Mouse (Mus musculus) lung, postnatal 0 days (tissue): ENCODE measurements around the gene Armc5. TPM values are rescaled to one million over a fixed set of nuclear protein-coding genes. Genes with fewer than 3 reads are reported as not detected.

ENCODE experiments used
- ATAC-seq: fragments of 200-750 bp; cut with Nextera tagmentation; 2 replicates; pipeline ENCODE4 v1.8.0; 2017; ENCODE audit warnings: moderate library complexity
- DNase-seq: peaks from one replicate; pipeline ENCODE4 v3.0.0-alpha.2; 2016; ENCODE audit warnings: low spot score
- H3K27ac ChIP-seq: fragments of 300-500 bp; sonication (generic); 2 replicates; pipeline ENCODE4 v1.5.1; 2014; ENCODE audit warnings: antibody characterized with exemption, mild to moderate bottlenecking, low read length, mixed read lengths
- H3K27me3 ChIP-seq: fragments of 300-500 bp; sonication (generic); replicated peaks from 2 replicates; pipeline ENCODE4 v1.6.1; 2014; ENCODE audit warnings: low read length, mixed read lengths; ENCODE audit not compliant: insufficient read depth
- H3K36me3 ChIP-seq: fragments of 300-500 bp; sonication (generic); 2 replicates; pipeline ENCODE4 v1.6.1; 2014; ENCODE audit warnings: low read length, mixed read lengths; ENCODE audit not compliant: insufficient read depth
- H3K4me1 ChIP-seq: fragments of 300-500 bp; sonication (generic); 2 replicates; pipeline ENCODE4 v1.6.1; 2014; ENCODE audit warnings: antibody characterized with exemption, low read depth, low read length, mixed read lengths; ENCODE audit not compliant: insufficient read depth
- H3K4me2 ChIP-seq: fragments of 300-500 bp; sonication (generic); replicated peaks from 2 replicates; pipeline ENCODE4 v1.6.1; 2014; ENCODE audit warnings: low read depth, mild to moderate bottlenecking, low read length, moderate library complexity, mixed read lengths
- H3K4me3 ChIP-seq: fragments of 300-500 bp; sonication (generic); 2 replicates; pipeline ENCODE4 v1.5.1; 2014; ENCODE audit warnings: low read depth, low read length
- H3K9ac ChIP-seq: fragments of 300-500 bp; sonication (generic); replicated peaks from 2 replicates; pipeline ENCODE4 v1.6.1; 2014; ENCODE audit warnings: low read depth, mild to moderate bottlenecking
- H3K9me3 ChIP-seq: fragments of 300-500 bp; sonication (generic); 2 replicates; pipeline ENCODE4 v1.6.1; 2016; ENCODE audit warnings: low read length, mixed read lengths
- CTCF ChIP-seq: IDR thresholded peaks from 2 replicates; pipeline ENCODE4 v1.5.1; 2016; ENCODE audit warnings: antibody characterized with exemption, mild to moderate bottlenecking
- EP300 ChIP-seq: IDR thresholded peaks from 2 replicates; pipeline ENCODE4 v1.6.1; 2016; ENCODE audit warnings: antibody characterized with exemption, mild to moderate bottlenecking, control low read depth
- WGBS: fragments of 180-500 bp; shearing (Covaris S2); extraction: QIAGEN DNeasy Blood & Tissue Kit; methylation state at CpG from one replicate; pipeline ENCODE4 v1.1.7; 2014; 5-methylcytosine and 5-hydroxymethylcytosine counted together
- microRNA-seq: library from miRNA; unstranded; fragments of <30 nt; microRNA quantifications from one replicate; pipeline ENCODE4, GENCODE M21; 2016
- polyA plus RNA-seq: library from polyadenylated mRNA; unstranded; fragments of >200 nt; fragmentation: Nextera tagmentation; extraction: Ambion mirVana; gene quantifications from 2 replicates; pipeline ENCODE4 v1.2.1, GENCODE M21; 2015

Armc5 gene
- polyA plus RNA-seq, 1 experiment from 2014 or later = 20.3 TPM

DNA sequence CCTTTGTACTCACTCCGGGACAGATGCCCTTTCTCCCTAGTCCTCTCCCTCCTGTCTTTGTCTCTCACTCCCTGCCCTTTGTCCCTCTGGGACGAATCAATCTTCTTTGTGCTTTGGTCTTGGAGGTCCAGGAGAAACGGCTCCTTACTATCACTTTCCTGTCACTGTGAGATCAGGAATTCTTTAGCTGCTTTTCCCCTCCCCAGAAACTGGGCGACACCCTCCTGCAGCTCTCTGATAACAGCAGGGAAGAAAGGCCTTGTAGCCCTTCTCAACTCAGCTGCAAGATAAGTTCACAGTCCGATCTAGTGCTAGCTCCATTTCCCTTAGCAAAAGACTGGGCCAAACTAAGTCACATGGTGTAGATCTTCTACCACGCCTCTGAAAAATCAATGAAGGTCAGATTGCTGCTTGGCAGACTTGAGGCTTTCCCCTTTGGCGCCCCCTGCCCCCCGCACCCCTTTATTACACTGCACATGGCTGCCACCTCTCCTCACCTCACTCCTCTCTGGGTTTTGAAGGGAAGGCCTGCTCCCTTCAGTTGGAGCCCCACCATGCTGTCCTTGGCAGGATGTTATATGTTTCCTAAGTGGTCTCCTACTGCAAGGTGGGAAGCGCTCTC, 51.9 kb downstream of the Armc5 start:
- Histone ChIP-seq H3K9me3 (no peaks in the 10 kb centered on the region), H3K4me2 (no peak overlapping the region), H3K27me3 (no peaks in the 10 kb centered on the region), H3K36me3 (peaks cover 3% of the 10 kb centered on the region; the same call in 1 of the 2 replicates), H3K9ac (no peak overlapping the region), H3K27ac (no peak overlapping the region), H3K4me1 (no peaks in the 10 kb centered on the region), H3K4me3 (no peak overlapping the region)
- ATAC-seq (peak; percentile 81), DNase-seq (peak; percentile 73)
- TF ChIP-seq CTCF (peak; percentile 66), EP300 (no peak)
- WGBS = 25% methylated on average over 9 of the region's 9 CpGs

Small RNA genes within 50 kb of the gene (microRNA-seq; reads per million reads assigned to microRNA genes)
- not detected for gene Mir3103

Other genes starting within 250 kb of the Armc5 start
- gene Pycard, start 243.5 kb upstream of the Armc5 start, polyA plus RNA-seq = 33.7 and 35.3 TPM in 2 replicates
- gene Trim72, start 233.4 kb upstream of the Armc5 start, polyA plus RNA-seq = 0.14 and 0.19 TPM in 2 replicates
- gene Itgam, start 174.7 kb upstream of the Armc5 start, polyA plus RNA-seq = 2.2 and 2.3 TPM in 2 replicates
- 0.32 TPM in 1 of 2 replicates, not detected in the other for gene Gm49368, start 174.7 kb upstream of the Armc5 start, polyA plus RNA-seq
- gene Itgax, start 107.8 kb upstream of the Armc5 start, polyA plus RNA-seq = 1.6 and 1.7 TPM in 2 replicates
- 0.14 and 0.24 TPM in 2 replicates for gene Itgad, start 83.0 kb upstream of the Armc5 start, polyA plus RNA-seq
- 26.6 and 27.8 TPM in 2 replicates for gene Cox6a2, start 31.0 kb upstream of the Armc5 start, polyA plus RNA-seq
- gene 9130023H24Rik, start 689 bp downstream of the Armc5 start, polyA plus RNA-seq = 6.2 and 6.5 TPM in 2 replicates
- 157 and 160 TPM in 2 replicates for gene Tgfb1i1, start 9.5 kb downstream of the Armc5 start, polyA plus RNA-seq
- gene Slc5a2, start 28.3 kb downstream of the Armc5 start, polyA plus RNA-seq = 0.08 and 0.23 TPM in 2 replicates
- 15.7 and 16.7 TPM in 2 replicates for gene BC017158, start 60.8 kb downstream of the Armc5 start, polyA plus RNA-seq
- gene Rgs10, start 181.4 kb downstream of the Armc5 start, polyA plus RNA-seq = 38.7 and 43.1 TPM in 2 replicates
- 15.4 and 17.2 TPM in 2 replicates for gene Tial1, start 224.4 kb downstream of the Armc5 start, polyA plus RNA-seq